Mouse (Mus musculus) embryonic facial prominence, embryonic 14.5 days (tissue): ENCODE measurements at regions not wholly inside any gene's neighbourhood (a gene's known extent, or its start where the extent isn't known, plus 50 kb on each side); places are given as distances from the start of the nearest gene placed in this dataset.

ENCODE experiments used
- ATAC-seq: fragments of 200-750 bp; cut with Nextera tagmentation; 2 replicates; pipeline ENCODE4 v1.8.0; 2017; ENCODE audit warnings: low read depth, moderate number of reproducible peaks, moderate TSS enrichment
- DNase-seq: peaks from one replicate; pipeline ENCODE4 v3.0.0-alpha.2; 2015; ENCODE audit warnings: low spot score
- H3K27ac ChIP-seq: fragments of 300-500 bp; sonication (generic); replicated peaks from 2 replicates; pipeline ENCODE4 v1.5.1; 2014; ENCODE audit warnings: low read depth, mild to moderate bottlenecking, low read length, moderate library complexity
- H3K27me3 ChIP-seq: fragments of 300-500 bp; sonication (generic); replicated peaks from 2 replicates; pipeline ENCODE4 v1.6.1; 2014; ENCODE audit warnings: low read length; ENCODE audit not compliant: control insufficient read depth, insufficient read depth
- H3K36me3 ChIP-seq: fragments of 300-500 bp; sonication (generic); 2 replicates; pipeline ENCODE4 v1.6.1; 2014; ENCODE audit warnings: low read length, mixed read lengths; ENCODE audit not compliant: control insufficient read depth, insufficient read depth
- H3K4me1 ChIP-seq: fragments of 300-500 bp; sonication (generic); 2 replicates; pipeline ENCODE4 v1.6.1; 2014; ENCODE audit warnings: antibody characterized with exemption, low read length; ENCODE audit not compliant: control insufficient read depth, insufficient read depth
- H3K4me2 ChIP-seq: fragments of 300-500 bp; sonication (generic); 2 replicates; pipeline ENCODE4 v1.6.1; 2014; ENCODE audit warnings: low read depth, mild to moderate bottlenecking, low read length, moderate library complexity, mixed read lengths
- H3K4me3 ChIP-seq: fragments of 300-500 bp; sonication (generic); 2 replicates; pipeline ENCODE4 v1.5.1; 2014; ENCODE audit warnings: low read depth, mild to moderate bottlenecking, low read length
- H3K9ac ChIP-seq: fragments of 300-500 bp; sonication (generic); 2 replicates; pipeline ENCODE4 v1.6.1; 2014; ENCODE audit warnings: low read depth, mild to moderate bottlenecking, low read length, moderate library complexity, mixed read lengths
- H3K9me3 ChIP-seq: fragments of 300-500 bp; sonication (generic); 2 replicates; pipeline ENCODE4 v1.6.1; 2016; ENCODE audit warnings: low read length; ENCODE audit not compliant: control insufficient read depth
- WGBS: fragments of 180-500 bp; shearing (Covaris S2); extraction: QIAGEN DNeasy Blood & Tissue Kit; methylation state at CpG from one replicate; pipeline ENCODE4 v1.1.7; 2014; 5-methylcytosine and 5-hydroxymethylcytosine counted together

- WGBS: 77% methylated on average over 1 of the region's 1 CpGs
- Histone ChIP-seq H3K4me1 (no peaks in the 10 kb centered on the region), H3K27me3 (no peaks in the 10 kb centered on the region)
These were observed 86.1 kb upstream of the Ghr start for GRCm38 (mm10) chr15:3669411-3669810.

GRCm38 (mm10) chr15:3668863-3669262, 85.6 kb upstream of the Ghr start:
- no peak for ATAC-seq

More at GRCm38 (mm10) chr15:3669411-3669810, 86.1 kb upstream of the Ghr start:
- H3K36me3 ChIP-seq: no peaks in the 10 kb centered on the region
- no peak overlapping the region for H3K27ac ChIP-seq
- no peak for ATAC-seq
- H3K4me3 ChIP-seq: no peak overlapping the region
- H3K9me3 ChIP-seq: no peaks in the 10 kb centered on the region
- H3K4me2 ChIP-seq: no peak overlapping the region
- no peak for DNase-seq
- no peak overlapping the region for H3K9ac ChIP-seq

GRCm38 (mm10) chr15:3648741-3649140, 65.4 kb upstream of the Ghr start:
- no peak overlapping the region for H3K27ac ChIP-seq
- ATAC-seq (no peak), DNase-seq (no peak)
- H3K4me2 ChIP-seq: no peak overlapping the region
- no peaks in the 10 kb centered on the region for H3K27me3 ChIP-seq
- no peaks in the 10 kb centered on the region for H3K9me3 ChIP-seq
- no peaks in the 10 kb centered on the region for H3K4me1 ChIP-seq
- H3K4me3 ChIP-seq: no peak overlapping the region
- WGBS: 55% methylated on average over 1 of the region's 1 CpGs
- H3K36me3 ChIP-seq: no peaks in the 10 kb centered on the region
- no peak overlapping the region for H3K9ac ChIP-seq

More at GRCm38 (mm10) chr15:3668863-3669262, 85.6 kb upstream of the Ghr start:
- H3K4me3 ChIP-seq: no peak overlapping the region
- no peak overlapping the region for H3K4me2 ChIP-seq
- no peaks in the 10 kb centered on the region for H3K36me3 ChIP-seq
- no peak overlapping the region for H3K9ac ChIP-seq
- no peaks in the 10 kb centered on the region for H3K4me1 ChIP-seq
- H3K27ac ChIP-seq: no peak overlapping the region
- H3K27me3 ChIP-seq: no peaks in the 10 kb centered on the region
- H3K9me3 ChIP-seq: no peaks in the 10 kb centered on the region
- WGBS: 94% methylated on average over 2 of the region's 2 CpGs
- DNase-seq: no peak

- H3K4me2 ChIP-seq: no peak overlapping the region
- no peaks in the 10 kb centered on the region for H3K27me3 ChIP-seq
- no peak for DNase-seq
- H3K9me3 ChIP-seq: no peaks in the 10 kb centered on the region
- 65% methylated on average over 5 of the region's 5 CpGs for WGBS
- H3K4me1 ChIP-seq: no peaks in the 10 kb centered on the region
- H3K4me3 ChIP-seq: no peak overlapping the region
- ATAC-seq: no peak
- no peak overlapping the region for H3K9ac ChIP-seq
- H3K36me3 ChIP-seq: no peaks in the 10 kb centered on the region
- no peak overlapping the region for H3K27ac ChIP-seq
These were observed 56.8 kb upstream of the Ghr start for GRCm38 (mm10) chr15:3640091-3640490.
